Mouse (Mus musculus) forebrain, embryonic 13.5 days (tissue): ENCODE data around the gene Brap. TPM values are rescaled to one million over a fixed set of nuclear protein-coding genes. Genes with fewer than 3 reads are reported as not detected.

Source experiments
- ATAC-seq: fragments of 200-750 bp; cut with Nextera tagmentation; 2 replicates; pipeline ENCODE4 v1.8.0; 2017
- H3K27ac ChIP-seq: fragments of 300-500 bp; sonication (generic); 2 replicates; pipeline ENCODE4 v1.5.1; 2015; ENCODE audit warnings: inconsistent platforms, mild to moderate bottlenecking, moderate library complexity
- H3K27me3 ChIP-seq: fragments of 300-500 bp; sonication (generic); 2 replicates; pipeline ENCODE4 v1.6.1; 2015; ENCODE audit warnings: mild to moderate bottlenecking, inconsistent platforms
- H3K36me3 ChIP-seq: fragments of 300-500 bp; sonication (generic); 2 replicates; pipeline ENCODE4 v1.6.1; 2015; ENCODE audit warnings: mild to moderate bottlenecking, inconsistent platforms; ENCODE audit not compliant: poor library complexity, severe bottlenecking
- H3K4me1 ChIP-seq: fragments of 300-500 bp; sonication (generic); 2 replicates; pipeline ENCODE4 v1.6.1; 2015; ENCODE audit warnings: inconsistent platforms
- H3K4me2 ChIP-seq: fragments of 300-500 bp; sonication (generic); 2 replicates; pipeline ENCODE4 v1.6.1; 2015; ENCODE audit warnings: inconsistent platforms, mild to moderate bottlenecking, moderate library complexity
- H3K4me3 ChIP-seq: fragments of 300-500 bp; sonication (generic); 2 replicates; pipeline ENCODE4 v1.5.1; 2015; ENCODE audit warnings: mild to moderate bottlenecking, inconsistent platforms
- H3K9ac ChIP-seq: fragments of 300-500 bp; sonication (generic); 2 replicates; pipeline ENCODE4 v1.6.1; 2015; ENCODE audit warnings: mild to moderate bottlenecking, inconsistent platforms
- H3K9me3 ChIP-seq: fragments of 300-500 bp; sonication (generic); replicated peaks from 2 replicates; pipeline ENCODE4 v1.6.1; 2016; ENCODE audit warnings: inconsistent platforms
- WGBS: fragments of 180-500 bp; shearing (Covaris S2); methylation state at CpG from one replicate; pipeline ENCODE4 v1.1.7; 2015; 5-methylcytosine and 5-hydroxymethylcytosine counted together
- polyA plus RNA-seq: library from polyadenylated mRNA; unstranded; fragments of >200 nt; fragmentation: Nextera tagmentation; extraction: Ambion mirVana; gene quantifications from 2 replicates; pipeline ENCODE4 v1.2.1, GENCODE M21; 2015

The Brap gene
- polyA plus RNA-seq, 1 experiment from 2014 or later = 42.7 TPM

DNA sequence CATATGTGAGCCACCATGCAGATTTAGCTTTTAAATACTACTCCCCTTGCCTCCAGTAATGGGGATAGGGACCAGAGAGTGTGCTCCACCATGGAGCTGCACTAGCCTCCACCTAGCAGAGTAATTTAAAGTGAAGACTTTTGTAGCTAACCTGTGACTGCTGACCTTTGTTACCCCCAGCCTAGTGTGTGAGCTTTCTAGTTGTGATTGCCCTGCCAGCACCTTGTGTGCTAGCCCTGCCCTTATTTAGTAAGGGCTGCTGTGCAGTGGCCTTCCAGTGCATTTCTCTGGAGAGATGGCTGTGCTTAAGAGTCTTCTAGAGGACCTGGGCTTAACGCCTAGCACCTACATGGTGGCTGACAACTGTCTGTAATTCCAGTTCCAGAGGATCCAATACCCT lies 64.3 kb downstream of the Brap start:
- peaks cover 3% of the 10 kb centered on the region; the same call in 1 of the 2 replicates for H3K36me3 ChIP-seq
- no peak overlapping the region for H3K4me2 ChIP-seq
- H3K4me1 ChIP-seq = peaks cover 14% of the 10 kb centered on the region; the same call in 1 of the 2 replicates
- ATAC-seq = no peak
- H3K9ac ChIP-seq = no peak overlapping the region
- WGBS = 89% methylated on average over 1 of the region's 1 CpGs
- no peaks in the 10 kb centered on the region for H3K9me3 ChIP-seq
- H3K4me3 ChIP-seq = no peak overlapping the region
- no peak overlapping the region for H3K27ac ChIP-seq
- H3K27me3 ChIP-seq = no peaks in the 10 kb centered on the region

DNA sequence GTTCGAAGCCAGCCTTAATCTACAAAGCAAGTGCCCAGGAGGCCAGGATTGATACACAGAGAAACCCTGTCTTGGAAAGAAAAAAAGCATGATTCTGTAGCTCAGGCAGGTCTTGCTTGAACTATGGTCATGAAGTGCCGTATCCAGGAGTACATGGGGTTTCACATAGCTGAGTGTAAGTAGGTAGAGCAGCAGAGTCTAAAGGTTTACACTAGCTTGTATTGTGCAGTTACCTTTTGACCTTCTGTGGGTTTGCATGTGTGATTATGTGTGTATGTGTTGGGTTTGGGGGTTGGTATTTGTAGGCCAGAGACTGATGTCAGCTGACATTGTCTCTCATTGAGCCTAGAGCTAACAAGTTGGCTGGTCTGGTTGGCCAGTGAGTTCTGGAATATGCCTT lies 69.7 kb downstream of the Brap start:
- Histone ChIP-seq H3K27ac (no peak overlapping the region), H3K36me3 (peaks cover 10% of the 10 kb centered on the region; the same call in 1 of the 2 replicates), H3K9ac (no peak overlapping the region), H3K9me3 (no peaks in the 10 kb centered on the region), H3K4me3 (no peak overlapping the region), H3K4me2 (no peak overlapping the region), H3K27me3 (no peaks in the 10 kb centered on the region), H3K4me1 (no peaks in the 10 kb centered on the region)
- WGBS = 98% methylated on average over 2 of the region's 2 CpGs
- no peak for ATAC-seq

DNA sequence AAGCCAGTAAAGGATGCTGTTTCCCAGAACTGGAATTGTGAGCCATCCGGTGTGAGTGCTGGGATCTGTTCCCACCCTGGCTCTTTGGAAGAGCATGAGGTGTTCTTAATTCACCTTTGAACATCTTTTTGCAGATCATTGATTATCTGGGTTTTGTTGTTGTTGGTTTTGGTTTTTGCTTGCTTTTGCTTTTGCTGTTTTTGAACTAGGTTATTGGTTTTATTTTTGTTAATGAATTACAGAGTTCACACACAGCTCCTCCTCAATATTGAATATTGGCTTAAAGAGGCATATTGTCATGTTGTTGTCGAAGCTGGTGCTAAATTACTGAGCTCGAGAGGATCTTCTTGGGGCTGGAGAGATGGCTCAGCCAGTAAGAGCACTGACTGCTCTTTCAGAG lies 76.3 kb downstream of the Brap start:
- H3K27ac ChIP-seq = no peak overlapping the region
- H3K36me3 ChIP-seq = peaks cover 11% of the 10 kb centered on the region; the same call in 1 of the 2 replicates
- no peaks in the 10 kb centered on the region for H3K27me3 ChIP-seq
- no peak overlapping the region for H3K4me2 ChIP-seq
- 99% methylated on average over 3 of the region's 3 CpGs for WGBS
- no peak for ATAC-seq
- H3K4me1 ChIP-seq = no peaks in the 10 kb centered on the region
- no peaks in the 10 kb centered on the region for H3K9me3 ChIP-seq
- H3K4me3 ChIP-seq = no peak overlapping the region
- no peak overlapping the region for H3K9ac ChIP-seq

Other genes with a start within 250 kb of the Brap start
- gene Tmem116, start 208.7 kb upstream of the Brap start, polyA plus RNA-seq = 1.8 TPM in 2 replicates
- gene Erp29, start 208.1 kb upstream of the Brap start, polyA plus RNA-seq = 130 and 137 TPM in 2 replicates
- gene Adam1b, start 157.1 kb upstream of the Brap start, polyA plus RNA-seq = not detected in 2 replicates
- gene Adam1a, start 115.1 kb upstream of the Brap start, polyA plus RNA-seq = 3.1 and 3.8 TPM in 2 replicates
- gene Gm42878, start 115.1 kb upstream of the Brap start, polyA plus RNA-seq = not detected in 2 replicates
- gene Mapkapk5, start 114.7 kb upstream of the Brap start, polyA plus RNA-seq = 53.0 and 57.0 TPM in 2 replicates
- 80.8 and 98.1 TPM in 2 replicates for gene Aldh2, start 66.7 kb upstream of the Brap start, polyA plus RNA-seq
- gene Acad12, start 41.6 kb upstream of the Brap start, polyA plus RNA-seq = 1.0 TPM in 2 replicates
- gene Acad10, start within 50 bp of the Brap start, polyA plus RNA-seq = 0.87 and 1.8 TPM in 2 replicates
- 57.2 and 60.8 TPM in 2 replicates for gene Atxn2, start 50.8 kb downstream of the Brap start, polyA plus RNA-seq
- gene Sh2b3, start 177.1 kb downstream of the Brap start, polyA plus RNA-seq = 4.7 and 4.8 TPM in 2 replicates
- 46.8 and 50.7 TPM in 2 replicates for gene Pheta1, start 188.4 kb downstream of the Brap start, polyA plus RNA-seq